Mouse (Mus musculus) kidney, postnatal 10 days (tissue): ENCODE measurements around the gene Irf2.

Source experiments
- DNase-seq: peaks from one replicate; pipeline ENCODE4 v3.0.0; 2021; ENCODE audit warnings: mixed read lengths

Gene Irf2

GRCm38 (mm10) chr8:46883232-46884000 is 143.9 kb downstream of the Irf2 start:
- DNase-seq = no peak

GRCm38 (mm10) chr8:46885786-46886185 is 146.3 kb downstream of the Irf2 start:
- DNase-seq = no peak

DNA sequence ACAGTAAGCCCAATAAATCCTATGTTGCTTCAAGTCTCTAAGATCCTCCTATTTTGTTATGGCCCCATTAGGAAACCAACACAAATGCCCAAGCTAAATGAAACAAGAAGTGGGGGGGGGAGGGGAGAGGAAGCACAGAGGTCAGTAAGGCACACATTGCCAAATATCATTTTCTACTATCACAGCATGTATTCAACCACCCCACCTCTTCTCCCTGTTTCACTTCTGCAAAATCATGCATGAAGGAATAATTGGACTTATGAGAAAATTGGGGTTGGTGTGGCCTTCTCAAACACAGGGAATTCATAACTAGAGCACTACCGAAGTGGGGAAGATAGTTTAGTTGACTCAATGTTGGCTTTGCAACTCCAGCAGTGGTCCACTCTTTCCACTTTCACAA is 146.7 kb downstream of the Irf2 start:
- DNase-seq = no peak

DNA sequence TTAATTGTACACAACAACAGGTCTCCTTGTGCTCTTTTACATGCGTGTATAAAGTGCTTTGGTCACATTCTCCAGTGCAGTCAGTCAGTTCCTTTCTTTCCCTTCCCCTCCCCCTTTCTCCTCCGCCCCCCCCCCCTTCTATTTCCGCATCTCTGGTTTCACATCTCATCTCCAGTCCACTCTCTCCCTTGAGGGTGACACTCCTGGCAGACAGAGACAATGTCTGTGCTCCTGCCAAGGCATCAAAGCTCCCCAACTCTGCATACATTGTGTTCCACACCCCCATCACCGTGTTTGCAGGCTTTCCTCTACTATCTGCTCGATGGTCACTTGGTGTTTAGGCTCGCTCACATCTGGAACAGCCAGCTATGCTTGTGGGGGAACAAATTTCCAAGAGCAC is 147.9 kb downstream of the Irf2 start:
- no peak for DNase-seq

DNA sequence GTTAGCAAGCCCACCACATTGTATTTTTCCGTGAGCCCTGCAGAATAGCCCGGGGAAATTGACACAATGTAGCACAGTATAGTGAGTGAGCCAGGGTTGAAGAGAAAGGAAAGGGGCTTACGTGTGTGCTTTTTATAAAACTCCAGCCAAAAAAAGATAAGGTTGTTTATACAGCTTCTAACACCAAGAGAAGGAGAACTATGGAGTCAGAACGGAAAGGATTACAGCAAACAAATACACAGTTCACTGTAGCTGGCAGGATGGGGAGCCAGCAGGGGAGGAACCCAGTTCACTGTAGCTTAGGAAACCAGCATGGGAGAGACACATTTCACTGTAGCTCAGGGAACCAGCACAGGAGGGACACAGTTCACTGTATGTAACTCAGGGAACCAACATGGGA is 149.0 kb downstream of the Irf2 start:
- DNase-seq = no peak

DNA sequence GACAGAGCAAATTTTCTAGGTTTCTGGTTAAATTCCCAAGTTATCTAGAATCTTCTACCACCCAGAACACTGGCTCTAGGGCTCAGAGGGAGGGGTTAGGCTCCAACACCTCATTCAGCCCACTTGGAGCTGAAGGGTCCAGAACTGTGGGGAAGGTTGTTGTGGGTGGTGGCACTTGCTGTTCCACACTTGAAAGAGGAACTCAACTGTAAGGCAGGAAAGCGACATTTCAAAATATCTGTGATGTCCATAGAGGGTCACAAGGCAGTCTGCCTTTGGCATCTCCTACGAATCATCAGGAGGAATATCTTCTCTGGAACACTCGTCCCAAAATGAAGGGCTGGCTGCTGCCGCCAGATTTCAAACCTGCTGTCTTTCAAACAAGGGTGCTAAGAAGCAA is 150.7 kb downstream of the Irf2 start:
- DNase-seq = no peak

- DNase-seq = peak; percentile 78
Observed at GRCm38 (mm10) chr8:46892511-46893273, 153.2 kb downstream of the Irf2 start.

DNA sequence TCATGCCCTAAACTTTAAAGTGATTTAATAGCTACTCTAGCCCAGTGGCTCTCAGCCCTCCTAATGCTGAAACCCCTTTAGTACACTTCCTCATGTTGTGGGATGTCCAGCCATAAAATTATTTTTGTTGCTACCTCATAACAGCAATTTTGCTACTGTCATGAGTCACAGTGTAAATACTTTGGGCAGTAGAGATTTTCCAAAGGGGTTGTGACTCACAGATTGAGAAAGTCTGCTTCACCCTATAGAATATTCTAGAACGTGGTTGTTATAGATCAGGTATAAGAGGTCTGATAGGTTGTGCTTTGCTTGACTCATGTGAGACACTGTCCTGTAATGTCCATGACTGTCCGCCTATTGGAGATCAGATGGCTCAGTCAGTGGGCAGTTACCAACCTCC is 154.9 kb downstream of the Irf2 start:
- DNase-seq = no peak

- no peak for DNase-seq
Observed at GRCm38 (mm10) chr8:46896005-46896404, 156.5 kb downstream of the Irf2 start.

- DNase-seq = no peak
Observed at GRCm38 (mm10) chr8:46896704-46897103, 157.2 kb downstream of the Irf2 start.
